Mouse (Mus musculus) forebrain, postnatal 0 days (tissue): ENCODE data around the gene Nrip2. TPM values are rescaled to one million over a fixed set of nuclear protein-coding genes. Genes with fewer than 3 reads are reported as not detected.
A peak's percentile ranks its signal among the peaks of the same experiment; 100 is the strongest.
"Not testable (repeated sequence)": the region's sequence is repeated elsewhere in the genome, so short reads cannot be mapped to it uniquely, and the experiment has no call there.

Experiments
- ATAC-seq: fragments of 200-750 bp; cut with Nextera tagmentation; 2 replicates; pipeline ENCODE4 v1.8.0; 2017; ENCODE audit warnings: mild to moderate bottlenecking, moderate library complexity
- DNase-seq: peaks from one replicate; pipeline ENCODE4 v3.0.0-alpha.2; 2015
- H3K27ac ChIP-seq: fragments of 300-500 bp; sonication (generic); 2 replicates; pipeline ENCODE4 v1.5.1; 2014; ENCODE audit warnings: low read depth, mild to moderate bottlenecking, antibody characterized with exemption, low read length, moderate library complexity, mixed read lengths
- H3K27me3 ChIP-seq: fragments of 300-500 bp; sonication (generic); 2 replicates; pipeline ENCODE4 v1.6.1; 2014; ENCODE audit warnings: mild to moderate bottlenecking, low read length, mixed read lengths; ENCODE audit not compliant: insufficient read depth
- H3K36me3 ChIP-seq: fragments of 300-500 bp; sonication (generic); 2 replicates; pipeline ENCODE4 v1.6.1; 2014; ENCODE audit warnings: mild to moderate bottlenecking, moderate library complexity; ENCODE audit not compliant: insufficient read depth
- H3K4me1 ChIP-seq: fragments of 300-500 bp; sonication (generic); 2 replicates; pipeline ENCODE4 v1.6.1; 2014; ENCODE audit warnings: antibody characterized with exemption; ENCODE audit not compliant: insufficient read depth
- H3K4me2 ChIP-seq: fragments of 300-500 bp; sonication (generic); 2 replicates; pipeline ENCODE4 v1.6.1; 2014; ENCODE audit warnings: low read depth, mild to moderate bottlenecking, moderate library complexity
- H3K4me3 ChIP-seq: fragments of 300-500 bp; sonication (generic); 2 replicates; pipeline ENCODE4 v1.5.1; 2014; ENCODE audit warnings: low read depth, low read length, mixed read lengths
- H3K9ac ChIP-seq: fragments of 300-500 bp; sonication (generic); 2 replicates; pipeline ENCODE4 v1.6.1; 2014; ENCODE audit warnings: mild to moderate bottlenecking
- H3K9me3 ChIP-seq: fragments of 300-500 bp; sonication (generic); 2 replicates; pipeline ENCODE4 v1.6.1; 2016; ENCODE audit warnings: low read length
- CTCF ChIP-seq: sonication (generic); IDR thresholded peaks from 2 replicates; pipeline ENCODE4 v1.5.1; 2016; ENCODE audit warnings: antibody characterized with exemption, control low read depth, low read depth
- WGBS: fragments of 180-500 bp; shearing (Covaris S2); extraction: QIAGEN DNeasy Blood & Tissue Kit; methylation state at CpG from one replicate; pipeline ENCODE4 v1.1.7; 2014; 5-methylcytosine and 5-hydroxymethylcytosine counted together
- polyA plus RNA-seq: library from polyadenylated mRNA; unstranded; fragments of >200 nt; fragmentation: Nextera tagmentation; extraction: Ambion mirVana; gene quantifications from 2 replicates; pipeline ENCODE4 v1.2.1, GENCODE M21; 2015
- total RNA-seq: library from RNA; depleted of rRNA; stranded (reverse); fragments of >200 nt; gene quantifications from 2 replicates; pipeline ENCODE4 v1.2.3, GENCODE M21; 2014

The Nrip2 gene
- total and polyA plus RNA-seq, 2 experiments from 2014 or later: 7.4 to 8.5 TPM

- H3K9me3 ChIP-seq: no peaks in the 10 kb centered on the region
- H3K4me2 ChIP-seq: no peak overlapping the region
- H3K9ac ChIP-seq: no peak overlapping the region
- DNase-seq (no peak), ATAC-seq (no peak)
- no peaks in the 10 kb centered on the region for H3K4me1 ChIP-seq
- H3K36me3 ChIP-seq: peaks cover 3% of the 10 kb centered on the region; the same call in 1 of the 2 replicates
- H3K27ac ChIP-seq: no peak overlapping the region
- WGBS: 89% methylated on average over 17 of the region's 17 CpGs
- H3K27me3 ChIP-seq: no peaks in the 10 kb centered on the region
- H3K4me3 ChIP-seq: no peak overlapping the region
- TF ChIP-seq CTCF: no peak
These were observed 22.6 kb upstream of the Nrip2 start for GRCm38 (mm10) chr6:128376371-128377085.

- ATAC-seq (no peak), DNase-seq (no peak)
- Histone ChIP-seq H3K4me3 (no peak overlapping the region), H3K4me1 (no peaks in the 10 kb centered on the region), H3K36me3 (peaks cover under 1% of the 10 kb centered on the region; the same call in 1 of the 2 replicates), H3K4me2 (no peak overlapping the region), H3K27me3 (no peaks in the 10 kb centered on the region), H3K27ac (no peak overlapping the region), H3K9ac (no peak overlapping the region), H3K9me3 (no peaks in the 10 kb centered on the region)
- WGBS: 86% methylated on average over 16 of the region's 16 CpGs
- no peak for TF ChIP-seq CTCF
These were observed 19.5 kb upstream of the Nrip2 start for GRCm38 (mm10) chr6:128379636-128380035.

- not testable (repeated sequence) for H3K36me3 ChIP-seq, H3K4me3 ChIP-seq, H3K9me3 ChIP-seq, DNase-seq, H3K4me2 ChIP-seq, ATAC-seq, H3K27ac ChIP-seq, H3K9ac ChIP-seq, H3K4me1 ChIP-seq, H3K27me3 ChIP-seq
- peak; percentile 7; the same call in 1 of the 2 replicates for TF ChIP-seq CTCF
- 100% methylated on average over 1 of the region's 1 CpGs for WGBS
These were observed 18.4 kb upstream of the Nrip2 start for GRCm38 (mm10) chr6:128380594-128381167.

GRCm38 (mm10) chr6:128381254-128381653 lies 17.8 kb upstream of the Nrip2 start:
- H3K27me3 ChIP-seq: no peaks in the 10 kb centered on the region
- H3K27ac ChIP-seq: no peak overlapping the region
- no peaks in the 10 kb centered on the region for H3K4me1 ChIP-seq
- no peaks in the 10 kb centered on the region for H3K36me3 ChIP-seq
- no peak for ATAC-seq
- DNase-seq: no peak
- H3K4me2 ChIP-seq: no peak overlapping the region
- TF ChIP-seq CTCF: no peak
- 79% methylated on average over 3 of the region's 3 CpGs for WGBS
- H3K9me3 ChIP-seq: no peaks in the 10 kb centered on the region
- no peak overlapping the region for H3K9ac ChIP-seq
- H3K4me3 ChIP-seq: no peak overlapping the region

GRCm38 (mm10) chr6:128383752-128384151 lies 15.3 kb upstream of the Nrip2 start:
- no peak overlapping the region for H3K27ac ChIP-seq
- DNase-seq (no peak), ATAC-seq (no peak)
- H3K4me3 ChIP-seq: no peak overlapping the region
- no peak overlapping the region for H3K9ac ChIP-seq
- WGBS: 77% methylated on average over 7 of the region's 7 CpGs
- no peak for TF ChIP-seq CTCF
- H3K27me3 ChIP-seq: no peaks in the 10 kb centered on the region
- H3K4me2 ChIP-seq: no peak overlapping the region
- no peaks in the 10 kb centered on the region for H3K4me1 ChIP-seq
- H3K9me3 ChIP-seq: no peaks in the 10 kb centered on the region
- no peaks in the 10 kb centered on the region for H3K36me3 ChIP-seq

GRCm38 (mm10) chr6:128385026-128385425 lies 14.1 kb upstream of the Nrip2 start:
- no peak for ATAC-seq
- no peak overlapping the region for H3K9ac ChIP-seq
- no peak for TF ChIP-seq CTCF
- H3K4me2 ChIP-seq: no peak overlapping the region
- no peaks in the 10 kb centered on the region for H3K4me1 ChIP-seq
- H3K27ac ChIP-seq: no peak overlapping the region
- H3K27me3 ChIP-seq: no peaks in the 10 kb centered on the region
- no peak for DNase-seq
- no peak overlapping the region for H3K4me3 ChIP-seq
- H3K9me3 ChIP-seq: no peaks in the 10 kb centered on the region
- WGBS: 85% methylated on average over 1 of the region's 1 CpGs
- no peaks in the 10 kb centered on the region for H3K36me3 ChIP-seq

- ATAC-seq (no peak), DNase-seq (no peak)
- Histone ChIP-seq H3K9me3 (no peaks in the 10 kb centered on the region), H3K4me1 (no peaks in the 10 kb centered on the region), H3K4me3 (no peak overlapping the region), H3K36me3 (no peaks in the 10 kb centered on the region), H3K27ac (no peak overlapping the region), H3K27me3 (no peaks in the 10 kb centered on the region), H3K4me2 (no peak overlapping the region), H3K9ac (no peak overlapping the region)
- WGBS: 83% methylated on average over 1 of the region's 1 CpGs
- no peak for TF ChIP-seq CTCF
These were observed 9.9 kb upstream of the Nrip2 start for GRCm38 (mm10) chr6:128389185-128389584.
